Mouse (Mus musculus) liver, embryonic 14.5 days (tissue): ENCODE measurements around the gene Myh6.

Experiments
- CTCF ChIP-seq: IDR thresholded peaks from 2 replicates; pipeline ENCODE4 v1.5.1; 2016; ENCODE audit warnings: antibody characterized with exemption, low read depth, control low read depth
- EP300 ChIP-seq: IDR thresholded peaks from 2 replicates; pipeline ENCODE4 v1.6.1; 2016; ENCODE audit warnings: antibody characterized with exemption, low read depth

DNA sequence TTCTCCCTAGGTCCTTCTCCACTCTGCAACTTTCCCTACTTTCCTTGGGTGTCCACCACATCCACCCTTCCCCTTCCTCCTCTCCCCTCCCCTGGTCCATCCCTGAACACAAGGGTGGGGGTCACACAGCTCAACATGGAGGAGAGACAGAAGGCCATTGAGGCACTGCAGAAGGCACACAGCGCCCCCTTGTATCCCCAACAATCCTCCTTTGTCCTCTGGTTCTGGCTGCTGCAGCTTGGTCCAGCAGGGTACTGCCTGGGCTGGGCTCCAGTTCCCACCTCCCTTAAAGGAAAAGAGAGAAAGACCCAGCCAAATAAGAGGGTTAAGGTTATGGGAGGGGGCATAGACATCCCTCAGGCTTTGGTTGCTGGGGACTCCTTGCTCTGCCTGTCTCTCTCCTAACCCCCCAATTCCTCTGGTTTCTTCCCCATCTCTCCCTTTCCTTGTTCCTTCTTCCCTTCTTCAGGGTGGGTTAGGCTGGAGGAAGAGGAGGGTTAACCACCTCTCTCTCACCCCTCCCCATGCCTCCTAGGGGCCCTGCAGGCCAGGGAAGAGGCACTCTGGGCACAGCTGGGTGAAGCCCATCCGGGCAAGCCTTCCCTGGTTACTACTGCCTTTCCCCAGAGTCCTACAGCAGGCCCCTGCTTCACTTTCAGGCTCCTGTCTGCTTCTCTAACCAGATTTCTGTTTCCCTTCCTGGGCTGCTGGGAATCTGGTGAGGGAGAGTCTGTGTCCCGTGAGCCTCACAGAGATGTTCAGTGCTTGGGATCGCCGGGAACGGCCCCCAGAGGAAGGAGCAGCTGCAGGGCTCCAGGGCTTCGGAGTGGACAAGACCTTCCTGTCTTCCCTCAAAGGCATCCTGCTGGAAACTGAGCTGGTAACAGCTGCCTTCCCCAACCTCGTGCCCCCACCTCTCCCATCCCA is 30.6 kb downstream of the Myh6 start, which contains the start of gene Cmtm5:
- no peak for TF ChIP-seq CTCF
- TF ChIP-seq EP300 = no peak
